ENCODE assay signal across 23 mouse cellular contexts in the genomic region with DNA sequence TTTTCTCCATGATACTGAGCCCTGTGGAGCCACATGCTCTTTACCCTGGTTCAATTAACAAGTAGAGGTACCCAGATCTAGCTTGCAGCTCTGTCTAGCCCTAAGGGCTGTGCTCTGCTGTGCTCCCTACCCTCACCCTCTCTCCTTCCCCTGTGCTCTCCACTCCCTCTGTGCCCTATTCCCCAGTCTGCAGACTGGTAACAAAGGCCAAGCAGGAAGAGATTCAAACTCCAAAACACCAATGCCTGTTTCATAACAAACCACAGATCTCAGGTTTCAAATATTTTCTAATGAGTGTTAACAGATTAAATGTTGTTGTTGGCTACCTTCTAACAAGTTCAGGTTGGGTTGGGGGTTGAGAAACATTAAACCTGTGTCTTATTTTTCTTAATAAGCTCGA. TPM values are rescaled to one million over a fixed set of nuclear protein-coding genes. Genes with fewer than 3 reads are reported as not detected.
"Had no signal": no experiment of that assay in that cellular context is flagged by ENCODE, and none has a peak within 500 bp of the region (broad histone marks: within the 10 kb centered on the region; RNA-seq: fewer than 3 reads in every experiment).

No protein-coding gene starts in this region.

- DNase-seq: kidney, adult 2 months; kidney, postnatal 25 days; layer of hippocampus, postnatal 36 days; lung, embryonic 14.5 days; right cerebral cortex, adult 18-20 months; right cerebral cortex, postnatal 14 days; right cerebral cortex, postnatal 4 days; thymus, adult 2 months; thymus, postnatal 14 days; thymus, postnatal 4 days had no signal

- ATAC-seq: intestine, postnatal 0 days; midbrain, embryonic 15.5 days had no signal

RNA-seq across cellular contexts. Expression of gene Cyp2f2, which starts 41.1 kb away (rescaled TPM):
- polyA plus RNA-seq: kidney, embryonic 14.5 days; limb, embryonic 11.5 days; liver, embryonic 11.5 days; macrophage; midbrain, embryonic 12.5 days; neural tube, embryonic 12.5 days; neural tube, embryonic 15.5 days had no signal

RNA-seq across cellular contexts. Expression of gene Cyp2a12, which starts 49.8 kb away (rescaled TPM):
- polyA plus RNA-seq: intestine, postnatal 0 days; kidney, adult 2 months; kidney, embryonic 14.5 days; kidney, postnatal 0 days; large intestine, adult 2 months; limb, embryonic 11.5 days; limb, embryonic 14.5 days; liver, embryonic 11.5 days; lung, embryonic 14.5 days; macrophage; midbrain, embryonic 12.5 days; midbrain, embryonic 15.5 days; neural tube, embryonic 12.5 days; neural tube, embryonic 15.5 days; stomach, embryonic 14.5 days; thymus, adult 2 months had no signal
